In the genomic region with DNA sequence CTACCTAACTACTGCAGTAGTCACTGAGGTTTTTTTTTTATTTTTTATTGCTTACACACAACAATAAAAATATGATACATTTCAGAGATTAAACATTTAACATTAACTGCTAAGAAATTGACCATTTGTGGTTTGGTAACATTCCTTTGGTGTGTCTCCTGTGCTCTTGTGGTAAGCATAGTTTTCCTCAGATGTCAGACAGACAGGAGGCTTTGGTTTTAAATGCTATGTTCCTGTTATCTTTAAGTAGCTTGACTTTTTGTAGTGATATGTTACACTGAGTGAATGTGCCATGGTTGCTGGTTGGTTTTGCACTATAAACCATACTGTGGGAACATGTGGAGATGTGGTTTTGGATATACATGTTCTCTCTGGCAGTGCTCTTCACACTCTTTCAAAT, we compare ENCODE assay signal across 28 mouse cellular contexts. TPM values are rescaled to one million over a fixed set of nuclear protein-coding genes. Genes with fewer than 3 reads are reported as not detected.
DNase-seq lines count a peak whose midpoint lies in the region; ATAC-seq and TF ChIP-seq lines count a peak whose summit lies in the region.
"Had no signal": no experiment of that assay in that cellular context is flagged by ENCODE, and none has a peak within 500 bp of the region (broad histone marks: within the 10 kb centered on the region; RNA-seq: fewer than 3 reads in every experiment).

No protein-coding gene starts in this region.

- POLR2A ChIA-PET in Patski (lab: Charles Lee) = no interaction called here

- ATAC-seq in Patski = peak; percentile 83
- ATAC-seq: CD4-positive, CD25-positive, alpha-beta regulatory T cell, adult 4 months; forebrain, embryonic 13.5 days; forebrain, embryonic 16.5 days; hindbrain, embryonic 16.5 days; intestine, embryonic 15.5 days had no signal

- in situ Hi-C loops in Patski (cut with MboI; ENCODE audit: low pct_unique_long_range_greater_than_20kb) = no loop called here

- H3K27me3 ChIP-seq in Patski = no peaks in the 10 kb centered on the region
- H3K27me3 ChIP-seq: embryonic facial prominence, embryonic 13.5 days; forebrain, embryonic 13.5 days; heart, embryonic 12.5 days; heart, embryonic 15.5 days; hindbrain, embryonic 13.5 days; intestine, embryonic 15.5 days had no signal

- CTCF ChIA-PET in Patski (lab: Charles Lee) = interaction anchor here (1.3 kb wide), 1 partner anchor 18 kb away, joined by 5 read pairs; no protein-coding TSS in a partner anchor

- DNase-seq in 3134 (ENCODE audit: extremely low read depth, insufficient read length, low spot score) (peak; percentile 15), 416B (ENCODE audit: low read depth) (peak; percentile 69), Patski (ENCODE audit: low read depth, low spot score) (no peak)
- DNase-seq in heart, adult 9 months (ENCODE audit: low spot score in 2 of 2) = no peak
- no peak for DNase-seq in adrenal gland, adult 2 months
- no peak for DNase-seq in urinary bladder, postnatal 14 days (ENCODE audit: low spot score)
- DNase-seq: adrenal gland, postnatal 14 days; B cell, adult 2 months; cerebellum, adult 11 months; cerebellum, adult 2 months; cerebellum, adult 9-11 months; cerebellum, postnatal 25 days; embryo, embryonic 11 days; gastrocnemius, postnatal 10 days; gastrocnemius, postnatal 36 days; heart, adult 2 months; heart, postnatal 10 days; heart, postnatal 36 days; kidney, adult 11 months had no signal

- TF ChIP-seq CTCF in Patski (IDR thresholded peaks at IDR 0.05) = no peak

RNA-seq across cellular contexts. Expression of a gene that starts 19.9 kb away (rescaled TPM):
- 17.4 TPM for polyA plus RNA-seq in Patski (2021)
- 10 to 100 TPM; 39.2 to 54.0 TPM for total RNA-seq in adrenal gland, adult 2 months (2021)
- polyA plus RNA-seq in adrenal gland, adult 2 months (2012; rRNA removed) = 75.3 and 107 TPM in 2 replicates

Comparison
In these comparisons a context has a peak if more than half of its experiments do, and no peak if none do; other contexts are left out.
1. DNase-seq: peak in 3134 (single experiment) and 416B (single experiment); none in Patski (single experiment), heart, adult 9 months (0 of 2), adrenal gland, adult 2 months (single experiment) and urinary bladder, postnatal 14 days (single experiment).